Mouse (Mus musculus): ENCODE results near the gene Pecam1.
"Not testable (repeated sequence)": the region's sequence is repeated elsewhere in the genome, so short reads cannot be mapped to it uniquely, and the experiment has no call there.

GRCm38 (mm10) chr11:106618768-106619167, 131.7 kb downstream of the Pecam1 start:
- not testable (repeated sequence) for TF ChIP-seq CTCF, EP300 (IDR thresholded peaks at IDR 0.05; ENCODE audit: low read depth)
